9 mouse cellular contexts compared by ENCODE assay signal in genomic region chr10:111101901-111102761, GRCm38 (mm10).
DNase-seq lines count a peak whose midpoint lies in the region; ATAC-seq and TF ChIP-seq lines count a peak whose summit lies in the region.
"Had no signal": no experiment of that assay in that cellular context is flagged by ENCODE, and none has a peak within 500 bp of the region (broad histone marks: within the 10 kb centered on the region; RNA-seq: fewer than 3 reads in every experiment).

No protein-coding gene starts in this region.

- no peaks in the 10 kb centered on the region for H3K36me3 ChIP-seq in G1E (replicated peaks)
- no peaks in the 10 kb centered on the region for H3K36me3 ChIP-seq in lung, embryonic 16.5 days (ENCODE audit: control insufficient read depth, insufficient read depth, low read length)

- TF ChIP-seq CTCF in G1E (IDR thresholded peaks at IDR 0.05; ENCODE audit: low read depth, low read length): no peak
- no peak for TF ChIP-seq CTCF in embryonic fibroblast, embryonic 13.5 days (IDR thresholded peaks at IDR 0.05; ENCODE audit: borderline replicate concordance, insufficient read depth, low read length)

- H3K4me1 ChIP-seq in G1E (ENCODE audit: insufficient read depth, low read depth, low read length): peaks cover 40% of the 10 kb centered on the region
- H3K4me1 ChIP-seq in embryonic fibroblast, embryonic 13.5 days (ENCODE audit: control insufficient read depth, insufficient read depth, low read length): no peaks in the 10 kb centered on the region
- no peaks in the 10 kb centered on the region; the same call in 1 of the 2 replicates for H3K4me1 ChIP-seq in lung, embryonic 16.5 days (replicated peaks; ENCODE audit: control insufficient read depth, insufficient read depth, low read length)

- peak overlapping the region; percentile 9; the same call in 1 of the 2 replicates for H3K4me2 ChIP-seq in lung, embryonic 16.5 days (ENCODE audit: low read depth, low read length)

- WGBS in lung, embryonic 16.5 days: 61% methylated on average over 18 of the region's 18 CpGs

- DNase-seq in G1E (ENCODE audit: low spot score): no peak
- DNase-seq in layer of hippocampus, postnatal 36 days: no peak
- DNase-seq in ovary, postnatal 14 days (ENCODE audit: low spot score): no peak
- no peak for DNase-seq in Muller cell, postnatal 12 days (ENCODE audit: inconsistent ontology term)
- no peak for DNase-seq in left cerebral cortex, adult 9 months (ENCODE audit: low spot score in 2 of 2)
- DNase-seq: left cerebral cortex, postnatal 4 days had no signal

- H3K27ac ChIP-seq in embryonic fibroblast, embryonic 13.5 days (ENCODE audit: insufficient read depth, low read length): peak overlapping the region; percentile 34
- peak overlapping the region; percentile 45; the same call in 1 of the 2 replicates for H3K27ac ChIP-seq in lung, embryonic 16.5 days (ENCODE audit: low read length)

- peak overlapping the region; percentile 6; the same call in 1 of the 2 replicates for H3K4me3 ChIP-seq in G1E (ENCODE audit: low read depth, low read length)
- H3K4me3 ChIP-seq in embryonic fibroblast, embryonic 13.5 days (ENCODE audit: insufficient read depth, low read length): no peak overlapping the region
- H3K4me3 ChIP-seq in lung, embryonic 16.5 days (ENCODE audit: low read length): no peak overlapping the region

- H3K9me3 ChIP-seq in G1E (replicated peaks): no peaks in the 10 kb centered on the region
- H3K9me3 ChIP-seq in lung, embryonic 16.5 days (ENCODE audit: control insufficient read depth, low read length): no peaks in the 10 kb centered on the region

- TF ChIP-seq POLR2A in embryonic fibroblast, embryonic 13.5 days (IDR thresholded peaks at IDR 0.05; ENCODE audit: low read depth, low read length): no peak

- ATAC-seq in G1E (ENCODE audit: extremely low read depth, insufficient number of reproducible peaks, low FRiP score, poor library complexity, severe bottlenecking): no peak
- peak; percentile 68 to 82 for ATAC-seq in hematopoietic stem cell, adult 5-6 weeks (replicated peaks in 1 of 2; ENCODE audit: insufficient read depth in 1 of 2, low FRiP score in 2 of 2, low TSS enrichment in 1 of 2, low read depth in 1 of 2, poor library complexity in 2 of 2, severe bottlenecking in 2 of 2)
- ATAC-seq in lung, embryonic 16.5 days (ENCODE audit: low read depth): peak; percentile 46; the same call in 1 of the 2 replicates

- H3K9ac ChIP-seq in lung, embryonic 16.5 days (ENCODE audit: low read length): no peak overlapping the region

- peaks cover 2% of the 10 kb centered on the region; the same call in 1 of the 2 replicates for H3K27me3 ChIP-seq in G1E (ENCODE audit: insufficient read depth, low read length)
- H3K27me3 ChIP-seq in lung, embryonic 16.5 days (ENCODE audit: control insufficient read depth, insufficient read depth, low read depth, low read length): no peaks in the 10 kb centered on the region
